Mouse (Mus musculus): Measurements from ENCODE around the gene Txnrd3.

Txnrd3 gene
- long read RNA-seq, experiment 1, transcript Txnrd3-201 (16 exons, 2,836 nt): major isoform, 5 of 9 reads
- long read RNA-seq, experiment 1, partial matches to known transcripts: 2 of 9 reads
- long read RNA-seq, experiment 1, other reads (novel, unspliced or antisense): 2 of 9 reads
- long read RNA-seq, experiment 2, transcript Txnrd3-201 (16 exons, 2,836 nt): major isoform, 6 of 6 reads
- long read RNA-seq, experiment 2, partial matches to known transcripts: 0 of 6 reads
- long read RNA-seq, experiment 2, other reads (novel, unspliced or antisense): 0 of 6 reads

DNA sequence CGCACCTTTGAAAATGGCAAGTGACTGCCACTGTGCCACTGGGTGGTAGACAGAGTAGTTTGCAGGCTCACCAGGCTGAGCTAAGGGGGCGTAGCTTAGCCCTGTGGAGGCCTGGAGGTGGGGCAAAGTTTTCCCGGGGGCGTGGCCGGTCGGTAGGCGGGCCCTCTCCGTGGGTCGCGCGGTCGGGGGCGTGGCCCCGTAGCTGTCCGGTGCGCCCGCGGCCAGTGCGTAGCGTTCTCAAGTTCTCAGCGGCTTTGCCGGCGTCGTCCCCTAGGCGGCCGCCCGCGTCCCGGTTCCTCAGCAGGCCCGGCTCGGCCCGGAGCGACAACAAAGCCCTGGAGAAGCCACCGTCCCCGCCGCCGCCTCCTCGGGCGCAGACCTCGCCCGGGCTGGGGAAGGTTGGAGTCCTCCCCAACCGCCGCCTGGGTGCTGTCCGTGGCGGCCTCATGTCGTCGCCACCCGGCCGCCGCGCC lies at the start of gene Txnrd3:
TSS of gene Txnrd3 (plus strand) at position 191 of the 473 bp plus-strand sequence.
- intact Hi-C loops (cut with DNase I): no loop called here

GRCm38 (mm10) chr6:89595018-89595776 lies 48.6 kb upstream of the Txnrd3 start, which contains the start of gene Chchd6:
Gene Chchd6 (minus strand): TSS chr6:89595652.
- intact Hi-C loops (cut with DNase I): no loop called here

DNA sequence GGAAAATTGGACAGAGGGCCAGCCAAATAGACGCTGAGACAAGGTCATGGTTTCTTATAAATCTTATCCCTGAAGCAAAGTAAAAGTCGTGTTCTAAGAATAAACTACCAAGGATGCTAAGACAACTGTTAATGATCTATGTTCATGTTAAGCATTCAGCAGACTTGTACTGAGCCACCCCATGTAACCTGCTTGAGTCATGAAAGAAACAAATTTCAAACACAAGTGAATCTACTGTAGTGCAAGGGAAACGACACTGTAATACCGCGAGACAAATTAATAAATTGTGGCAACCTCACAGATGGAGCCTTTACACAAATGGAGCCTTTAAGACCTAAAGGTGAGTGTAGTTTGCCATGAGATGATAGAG lies 48.0 kb upstream of the Txnrd3 start:
- intact Hi-C loops (cut with DNase I): no loop called here

DNA sequence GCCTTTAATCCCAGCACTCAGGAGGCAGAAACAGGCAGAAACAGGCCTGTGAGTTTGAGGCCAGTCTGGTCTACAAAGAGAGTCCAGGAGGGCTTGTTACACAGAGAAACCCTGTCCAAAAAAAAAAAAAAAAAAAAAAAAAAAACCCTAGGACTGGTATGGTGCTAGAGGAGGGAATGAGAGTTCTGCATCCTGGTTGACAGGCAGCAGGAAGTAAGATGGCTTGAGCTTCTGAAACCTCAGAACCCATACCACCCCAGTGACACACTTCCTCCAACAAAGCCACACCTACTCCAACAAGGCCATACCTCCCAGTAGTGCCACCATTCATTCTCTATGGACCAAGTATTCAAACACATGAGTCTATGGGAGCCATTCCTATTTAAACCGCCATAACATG lies 47.3 kb upstream of the Txnrd3 start:
- intact Hi-C loops (cut with DNase I): no loop called here

DNA sequence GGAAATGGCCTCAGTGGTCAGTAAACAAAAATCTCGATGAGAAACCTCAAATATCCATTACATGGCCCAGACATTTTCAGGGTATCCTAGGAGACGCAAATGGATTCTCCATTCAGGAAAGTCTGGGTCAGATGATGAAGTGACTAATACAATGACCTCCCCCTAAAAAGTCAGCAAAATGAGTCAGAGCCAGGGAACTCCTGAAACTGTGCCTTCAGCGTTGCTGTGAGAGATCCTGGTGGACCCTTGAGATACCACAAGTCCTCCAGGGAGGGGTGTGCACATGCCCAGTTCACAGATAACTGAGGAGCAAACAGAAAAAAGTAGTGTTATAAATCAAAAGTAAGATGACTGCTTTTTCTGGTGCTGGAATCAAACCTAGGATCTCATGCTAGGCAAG lies 37.7 kb upstream of the Txnrd3 start:
- intact Hi-C loops (cut with DNase I): no loop called here

- intact Hi-C loops (cut with DNase I): no loop called here
Measured at GRCm38 (mm10) chr6:89607999-89608398, 35.8 kb upstream of the Txnrd3 start.

DNA sequence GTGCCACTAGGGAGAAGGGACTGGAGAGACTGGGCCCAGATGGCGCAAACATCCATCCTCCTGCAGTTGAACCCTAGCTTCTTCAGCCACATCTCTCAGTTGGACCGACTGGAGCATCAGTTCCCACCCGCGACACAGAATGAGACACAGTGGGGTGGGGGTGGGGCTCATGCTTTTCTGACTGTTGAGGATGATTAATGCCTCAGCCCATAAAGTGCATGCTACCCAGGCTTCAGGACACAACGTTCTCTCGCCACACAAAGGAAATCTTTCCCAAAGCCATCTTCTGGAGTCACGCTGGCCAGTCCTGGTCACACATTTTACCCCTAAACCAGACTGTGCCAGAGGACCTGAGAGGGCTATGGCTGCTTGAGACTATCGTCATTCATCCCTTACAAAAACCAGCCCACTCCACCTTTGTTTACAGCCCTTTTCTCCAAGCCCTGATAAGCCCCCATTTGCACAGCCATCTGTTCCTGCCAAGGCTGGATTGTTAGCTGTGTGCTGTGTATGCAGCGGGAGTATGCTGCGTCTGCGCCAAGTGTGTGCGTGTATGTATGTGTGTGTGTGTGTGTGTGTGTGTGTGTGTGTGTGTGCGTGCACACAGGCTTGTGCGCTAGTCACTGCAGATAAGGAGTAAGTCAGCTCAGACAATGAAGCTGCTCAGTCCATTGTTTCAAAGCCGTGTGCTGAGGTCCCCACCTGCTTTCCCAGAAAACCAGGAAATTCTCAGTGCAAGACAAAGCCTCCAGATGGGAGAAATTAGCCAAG lies 30.3 kb upstream of the Txnrd3 start:
- intact Hi-C loops (cut with DNase I): no loop called here

GRCm38 (mm10) chr6:89614107-89614471 lies 29.7 kb upstream of the Txnrd3 start:
- intact Hi-C loops (cut with DNase I): no loop called here

DNA sequence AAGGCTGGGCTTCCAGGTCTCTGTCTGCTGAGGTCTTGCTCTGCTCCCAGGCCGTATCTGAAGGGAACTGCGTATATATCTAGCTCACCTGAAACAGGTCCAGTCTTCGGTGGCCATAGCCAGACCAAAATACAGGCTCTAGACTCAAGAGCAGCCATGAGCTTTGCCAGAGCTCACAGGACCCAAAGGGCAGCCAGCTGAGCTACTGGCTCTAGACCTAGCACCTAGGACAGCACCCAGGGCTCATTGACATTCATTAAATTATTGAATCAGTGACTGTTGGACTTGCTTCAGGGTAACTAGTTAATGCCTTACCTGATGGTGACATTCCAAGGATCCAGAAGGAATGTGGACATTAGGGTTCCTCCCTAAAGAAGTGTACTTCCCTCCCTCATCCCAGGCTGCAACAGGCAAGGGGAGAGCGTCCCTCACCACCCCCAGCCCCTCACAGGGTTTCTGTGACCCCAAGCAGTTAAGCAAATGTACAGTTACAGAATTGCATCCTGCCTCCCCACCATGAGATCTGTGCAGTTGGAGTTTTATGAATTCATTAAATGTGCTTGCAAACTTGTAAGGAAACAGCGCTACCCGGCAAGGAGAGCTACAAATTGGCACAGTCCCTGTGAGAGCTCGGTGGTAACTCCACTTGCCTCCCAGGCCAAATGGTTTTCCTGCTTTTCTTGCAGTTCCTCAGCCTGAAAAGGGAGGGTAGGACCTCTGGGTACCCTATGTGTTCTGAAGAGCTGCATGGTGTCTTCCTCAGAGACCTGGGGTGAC lies 29.0 kb upstream of the Txnrd3 start:
- intact Hi-C loops (cut with DNase I): no loop called here

GRCm38 (mm10) chr6:89615373-89615755 lies 28.4 kb upstream of the Txnrd3 start:
- intact Hi-C loops (cut with DNase I): no loop called here

DNA sequence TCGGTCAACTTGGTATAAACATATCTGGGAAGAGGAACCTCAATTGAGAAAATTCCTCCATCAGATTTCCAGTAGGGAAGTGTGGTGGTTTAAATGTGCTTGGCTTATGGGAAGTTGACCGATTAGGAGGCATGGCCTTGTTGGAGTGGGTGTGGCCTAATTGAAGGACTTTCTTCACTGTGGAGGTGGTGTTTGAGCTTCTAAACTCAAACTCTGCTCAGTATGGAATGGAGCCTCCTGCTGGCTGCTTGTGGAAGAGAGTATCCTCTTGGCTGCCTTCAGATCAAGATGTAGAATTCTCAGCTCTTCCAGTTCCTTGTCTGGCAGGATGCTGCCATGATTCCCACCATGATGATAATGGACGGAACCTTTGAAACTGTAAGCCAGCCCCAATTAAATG lies 21.1 kb upstream of the Txnrd3 start:
- intact Hi-C loops (cut with DNase I): no loop called here

- intact Hi-C loops (cut with DNase I): no loop called here
Measured at GRCm38 (mm10) chr6:89628045-89628785, 15.6 kb upstream of the Txnrd3 start.

GRCm38 (mm10) chr6:89631809-89632562 lies 11.8 kb upstream of the Txnrd3 start:
- intact Hi-C loops (cut with DNase I): loop anchor here (5.0 kb wide), 3 partner anchors 75 to 695 kb away; no protein-coding TSS in a partner anchor

DNA sequence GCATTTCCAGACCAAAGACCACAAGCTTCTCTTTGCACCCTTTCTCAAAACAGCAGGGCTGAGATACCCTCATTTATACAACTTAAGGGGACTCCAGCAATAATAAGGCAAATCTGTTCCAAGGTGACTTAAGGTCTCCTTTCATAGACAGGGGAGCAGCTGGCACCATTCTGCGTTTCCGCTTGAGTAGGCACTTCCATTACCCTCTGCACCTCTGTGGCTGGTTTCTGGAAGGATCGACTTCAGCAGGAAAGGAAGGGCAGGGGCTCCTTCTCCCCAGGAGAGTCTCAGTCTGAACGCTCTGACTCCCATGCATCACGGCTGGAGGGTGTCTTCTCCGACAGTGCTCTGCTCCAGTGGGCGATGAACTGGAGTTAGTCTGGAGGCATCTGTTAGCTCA lies 10.7 kb upstream of the Txnrd3 start:
- intact Hi-C loops (cut with DNase I): loop anchor here (5.0 kb wide), 3 partner anchors 76 to 696 kb away; no protein-coding TSS in a partner anchor

DNA sequence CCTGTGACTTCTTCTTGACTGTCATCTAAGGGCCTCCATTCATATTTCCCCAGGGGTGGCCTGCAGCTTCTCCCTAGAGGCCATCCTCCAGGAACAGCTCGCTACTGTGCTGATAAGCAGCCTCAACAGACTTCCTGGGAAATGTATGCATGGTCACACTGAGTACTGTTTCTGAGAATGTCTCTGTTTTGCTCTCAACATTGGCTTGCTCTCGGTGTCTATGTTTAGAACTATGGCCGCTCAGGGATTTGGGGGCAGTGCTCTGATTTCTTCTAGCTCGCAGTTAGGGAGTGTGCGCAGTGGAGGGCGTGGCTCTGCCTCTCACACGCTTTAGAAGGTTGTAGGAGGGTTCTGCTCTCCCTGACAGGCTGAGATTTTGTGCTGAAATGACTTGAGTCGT lies 9.4 kb upstream of the Txnrd3 start:
- intact Hi-C loops (cut with DNase I): loop anchor here (5.0 kb wide), 3 partner anchors 77 to 697 kb away; no protein-coding TSS in a partner anchor

DNA sequence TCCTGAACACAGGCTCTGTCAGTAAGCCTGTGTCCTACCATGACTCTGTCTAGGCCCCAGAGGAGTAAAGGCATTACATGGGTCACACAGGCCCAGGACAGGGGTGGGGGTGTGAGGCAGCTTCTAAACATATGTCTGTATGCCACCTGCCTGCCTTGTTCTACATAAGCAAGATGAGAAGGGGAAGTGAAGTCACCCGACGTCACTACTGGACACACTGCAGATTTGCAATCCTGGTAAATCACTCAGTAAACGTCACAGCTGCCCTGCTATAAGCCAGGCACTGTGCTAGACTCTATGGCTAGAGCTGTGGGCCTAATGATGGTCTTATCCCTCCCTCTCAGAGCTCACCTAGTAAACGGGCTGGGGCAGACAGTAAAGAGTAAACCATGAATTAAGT lies 5.8 kb upstream of the Txnrd3 start:
- intact Hi-C loops (cut with DNase I): loop anchor here (5.0 kb wide), 1 partner anchor 276 kb away; the partner anchor contains the start of gene Plxna1

DNA sequence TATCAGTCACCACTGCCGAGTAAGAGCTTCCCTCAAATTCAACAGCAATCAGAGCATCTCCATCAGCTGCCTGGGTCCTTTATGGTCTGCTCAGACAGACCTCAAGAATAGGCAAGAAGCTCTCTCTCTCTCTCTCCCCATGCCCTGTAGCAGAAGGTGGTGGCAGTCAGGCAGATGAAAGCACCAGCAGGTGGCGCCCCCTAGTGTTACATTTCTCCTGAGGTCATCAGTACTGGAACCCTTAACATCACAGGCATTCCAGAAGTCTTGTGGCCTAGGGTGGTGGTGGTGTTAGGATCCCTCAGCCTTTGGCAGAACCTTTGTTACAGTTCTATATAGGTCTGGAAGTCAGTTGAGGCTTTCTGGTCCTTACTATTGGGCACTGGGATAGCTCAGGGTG lies 4.8 kb upstream of the Txnrd3 start:
- intact Hi-C loops (cut with DNase I): loop anchor here (5.0 kb wide), 1 partner anchor 277 kb away; the partner anchor contains the start of gene Plxna1

DNA sequence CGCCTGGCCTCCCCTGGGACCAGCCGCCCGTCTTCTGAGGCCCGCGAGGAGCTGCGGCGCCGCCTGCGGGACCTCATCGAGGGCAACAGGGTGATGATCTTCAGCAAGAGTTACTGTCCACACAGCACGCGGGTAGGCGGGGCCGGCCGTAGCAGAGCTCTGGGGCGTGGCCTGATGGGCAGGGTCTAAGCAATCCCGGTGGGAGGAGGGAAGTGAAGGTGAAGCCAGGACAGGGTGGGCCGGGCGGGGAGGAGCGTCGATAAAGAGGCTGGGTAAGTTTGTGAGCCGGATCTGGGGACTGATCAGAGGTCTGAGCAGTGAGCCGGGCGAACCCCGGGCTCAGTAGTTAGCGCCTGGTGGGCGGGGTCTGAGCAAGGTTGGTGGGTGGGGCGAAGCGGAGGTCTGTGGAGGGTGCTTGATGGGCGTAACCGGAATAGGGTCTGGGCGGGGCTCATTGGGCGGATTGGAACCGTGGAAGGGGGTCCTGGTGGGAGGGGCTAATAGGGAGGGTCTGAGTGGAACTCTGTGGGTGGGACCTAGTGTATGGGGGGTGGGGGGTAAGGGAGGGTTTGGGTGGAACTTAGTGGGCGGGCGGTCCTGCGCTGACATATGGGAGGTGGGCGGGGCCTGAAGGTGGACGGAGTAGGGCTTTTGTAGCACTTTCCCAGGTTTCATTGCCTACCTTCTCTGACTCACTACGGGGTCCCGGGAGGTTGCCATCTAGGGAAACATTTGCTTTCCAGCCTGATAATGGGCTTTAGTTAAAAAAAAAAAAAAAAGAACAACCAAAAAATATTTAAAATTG lies 685 bp downstream of the Txnrd3 start:
- intact Hi-C loops (cut with DNase I): no loop called here

DNA sequence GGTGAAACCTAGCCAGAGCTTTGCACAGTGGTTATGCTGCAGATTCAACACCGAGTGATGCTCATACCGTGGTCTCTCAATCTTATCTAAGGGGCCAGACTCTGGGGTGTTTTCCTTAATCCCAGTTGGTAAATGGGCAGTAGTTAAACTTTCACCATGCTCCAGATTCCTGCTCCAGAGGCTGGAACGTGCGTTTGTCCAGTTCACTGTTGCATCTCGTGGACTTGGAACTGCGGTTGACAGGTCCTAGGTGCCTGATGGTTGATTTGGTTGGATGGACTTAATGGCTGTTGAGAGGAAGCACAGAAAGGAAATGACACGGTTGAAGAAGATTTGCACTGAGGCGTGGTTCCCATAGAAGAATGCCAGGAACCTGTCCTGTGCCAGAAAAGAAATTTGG lies 6.1 kb downstream of the Txnrd3 start:
- intact Hi-C loops (cut with DNase I): no loop called here
